Mouse (Mus musculus) spleen, postnatal 4 days (tissue): Measurements from ENCODE around the gene Atmin.

Source experiments
- DNase-seq, 2 experiments: peaks; one replicate each; pipeline ENCODE4 v3.0.0; 2022; ENCODE audit warnings: low spot score in 2 of 2

Atmin gene

DNA sequence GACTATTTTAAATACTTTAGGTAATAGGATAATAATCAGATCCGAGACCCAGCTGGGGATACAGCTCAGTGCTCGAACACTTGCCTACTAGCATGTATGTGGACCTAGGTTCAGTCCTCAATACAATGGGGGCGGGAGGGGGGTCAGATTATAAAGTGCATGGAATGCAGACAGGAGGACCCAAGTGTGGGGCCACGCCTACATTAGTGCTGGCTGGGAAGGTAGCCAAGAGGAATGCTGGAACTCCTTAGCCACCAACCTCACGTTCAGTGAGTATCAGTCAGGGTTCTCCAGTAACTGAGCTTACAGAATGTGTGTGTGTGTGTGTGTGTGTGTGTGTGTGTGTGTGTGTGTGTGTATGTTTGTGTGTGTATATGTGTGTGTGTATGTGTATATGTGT is 8.2 kb downstream of the Atmin start:
- DNase-seq: no peak

- no peak for DNase-seq
Measured at GRCm38 (mm10) chr8:116951778-116952177, 8.6 kb downstream of the Atmin start.

GRCm38 (mm10) chr8:116952428-116952827 is 9.2 kb downstream of the Atmin start:
- DNase-seq: no peak

DNA sequence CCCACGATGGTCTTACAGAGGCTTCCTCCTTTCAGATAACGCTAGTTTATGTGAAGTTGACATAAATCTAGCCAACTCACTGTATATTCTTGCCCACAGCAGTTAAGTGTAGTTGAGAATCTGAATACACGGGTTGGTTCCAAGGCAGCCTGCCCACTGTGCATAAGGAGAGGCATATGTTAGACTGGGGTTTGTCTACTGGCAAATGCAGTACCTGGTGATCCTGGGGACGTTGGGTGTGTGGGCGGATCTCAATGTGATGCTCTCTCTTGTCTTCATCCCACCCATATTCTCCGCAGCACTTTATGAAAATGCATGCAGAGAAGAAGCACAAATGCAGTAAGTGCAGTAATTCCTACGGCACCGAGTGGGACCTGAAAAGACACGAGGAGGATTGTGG is 11.2 kb downstream of the Atmin start:
- DNase-seq: no peak

DNA sequence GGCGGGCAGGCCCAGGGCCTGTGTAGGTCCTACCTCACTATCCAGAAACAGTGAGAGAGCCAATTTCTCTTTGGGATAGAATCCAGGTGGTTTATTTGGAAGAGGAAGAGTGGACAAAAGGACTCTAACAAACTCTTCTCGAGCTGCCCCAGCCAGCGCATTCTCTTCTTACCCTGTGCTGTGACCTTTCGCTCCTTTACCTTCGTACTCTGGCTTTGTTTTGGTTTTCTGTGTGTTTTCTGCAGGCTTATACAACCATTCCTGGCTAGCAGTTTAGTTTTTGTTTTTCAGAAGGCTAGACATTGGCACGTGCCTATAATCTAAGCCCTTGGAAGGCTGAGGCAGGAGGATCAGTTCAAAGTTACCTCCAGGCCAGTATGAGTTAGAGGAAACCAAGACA is 26.3 kb downstream of the Atmin start:
- DNase-seq: no peak

DNA sequence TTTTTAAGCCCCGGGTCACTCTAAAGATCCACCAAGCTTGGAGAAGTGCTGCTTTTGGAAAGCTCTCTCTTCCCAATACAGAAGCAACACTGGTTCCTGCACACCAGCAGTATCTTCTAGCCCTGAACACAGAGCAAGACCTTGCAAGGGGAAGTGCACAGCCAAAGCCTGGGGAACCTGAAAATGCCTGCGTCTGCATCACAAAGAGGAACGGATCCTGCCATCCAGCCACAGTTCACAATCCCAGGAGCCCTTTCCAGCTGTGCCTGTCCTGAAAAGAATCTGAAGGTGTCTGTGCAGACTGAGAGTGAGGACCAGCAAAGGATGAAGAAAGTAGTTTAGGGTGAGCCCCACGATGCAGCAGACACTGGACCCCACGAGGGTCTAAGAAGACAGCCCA is 31.9 kb downstream of the Atmin start:
- DNase-seq: no peak

GRCm38 (mm10) chr8:116975606-116976005 is 32.4 kb downstream of the Atmin start:
- DNase-seq: no peak

GRCm38 (mm10) chr8:116978052-116978451 is 34.9 kb downstream of the Atmin start:
- no peak for DNase-seq

DNA sequence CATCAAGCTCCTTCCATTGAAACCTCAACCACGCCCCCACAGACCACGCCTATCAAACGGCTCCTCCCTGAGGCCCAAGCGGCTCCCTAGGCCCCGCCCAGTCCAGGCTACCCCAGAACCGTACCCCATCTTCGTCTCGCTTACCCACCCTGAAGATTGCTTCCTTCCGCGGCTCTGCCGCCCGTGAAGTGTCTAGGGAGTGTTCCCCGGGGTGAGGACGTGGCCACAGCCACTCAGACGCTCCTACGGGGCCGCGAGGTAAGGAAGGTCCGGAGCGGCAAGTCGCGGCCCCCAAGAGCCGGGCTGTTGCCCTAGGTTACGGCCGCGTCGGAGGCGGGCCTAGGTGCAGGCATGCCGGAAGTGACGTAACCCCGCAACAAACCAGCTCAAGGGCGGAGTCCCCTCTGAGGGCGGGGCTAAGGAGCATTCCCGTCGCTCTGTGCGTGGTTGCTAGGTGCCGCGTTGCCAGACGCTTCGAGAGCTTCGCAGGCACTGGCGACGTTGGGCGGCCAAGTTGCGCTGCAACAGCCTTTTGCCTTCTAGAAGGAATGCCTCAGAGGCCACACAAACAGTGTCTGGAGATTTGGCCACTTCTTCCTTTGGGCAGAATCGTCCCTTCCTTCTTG is 35.6 kb downstream of the Atmin start, which contains the start of gene 1700030J22Rik:
1700030J22Rik (minus strand) TSS at position 329 of the 626 bp plus-strand sequence.
- DNase-seq: peak; percentile 97 to 98

GRCm38 (mm10) chr8:116980117-116980516 is 36.9 kb downstream of the Atmin start:
- DNase-seq: peak; percentile 60 to 82

GRCm38 (mm10) chr8:116989842-116990241 is 46.6 kb downstream of the Atmin start:
- no peak for DNase-seq

DNA sequence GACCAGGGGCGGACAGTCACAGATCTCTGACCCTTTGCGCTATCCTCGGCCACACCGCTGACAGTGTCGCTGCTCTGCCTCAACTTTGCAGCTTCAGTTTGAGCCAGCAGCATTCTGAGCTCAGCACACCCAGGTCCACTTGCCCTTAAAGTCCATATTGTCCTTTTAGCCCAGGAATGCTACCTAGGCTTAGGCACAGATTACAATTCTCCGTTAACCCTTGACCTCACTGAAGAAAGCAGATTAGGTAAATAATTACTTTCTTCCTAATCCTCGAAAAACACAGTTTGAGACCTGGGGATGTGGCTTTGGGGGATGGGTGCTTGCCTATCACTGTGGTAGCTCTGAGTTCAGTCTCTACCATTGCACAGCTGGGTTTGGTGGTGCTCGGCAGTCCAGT is 48.0 kb downstream of the Atmin start:
- no peak for DNase-seq

DNA sequence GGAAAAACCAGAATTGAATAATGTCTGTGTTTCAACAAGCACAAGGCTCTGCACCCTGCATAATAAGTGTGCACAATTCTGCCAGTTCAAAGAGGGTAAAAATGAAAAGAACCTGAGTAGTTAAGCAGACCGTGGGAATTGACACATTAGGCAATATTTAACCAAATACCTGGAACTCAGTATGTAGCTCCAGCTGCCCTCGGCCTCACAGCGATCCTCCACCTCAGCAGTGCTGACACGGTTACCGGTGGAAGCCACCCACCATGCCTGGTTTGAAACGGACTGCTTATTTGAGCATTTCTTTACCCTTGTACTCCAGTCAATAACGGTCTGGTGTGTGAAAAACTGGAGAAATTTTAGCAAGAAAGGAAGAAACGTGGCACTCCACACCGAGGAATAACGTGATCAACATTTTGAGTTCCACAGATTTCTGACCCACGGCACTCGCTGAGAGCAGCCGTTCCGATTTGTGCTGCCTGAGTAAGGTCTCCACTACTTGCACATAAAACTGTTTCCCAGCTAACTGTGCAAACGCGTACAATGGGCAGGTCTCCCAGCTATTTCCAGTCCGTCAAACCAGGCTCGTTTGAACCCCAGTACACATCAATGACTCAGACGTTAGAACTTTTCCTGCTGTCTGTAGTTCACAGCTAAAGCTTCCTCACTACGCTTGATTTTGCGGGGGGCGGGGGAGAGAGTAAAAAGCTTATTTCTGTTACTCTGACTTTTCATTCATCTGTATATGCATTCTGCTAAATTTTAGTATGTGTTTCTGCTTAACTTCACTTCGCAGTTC is 49.2 kb downstream of the Atmin start:
- no peak for DNase-seq

DNA sequence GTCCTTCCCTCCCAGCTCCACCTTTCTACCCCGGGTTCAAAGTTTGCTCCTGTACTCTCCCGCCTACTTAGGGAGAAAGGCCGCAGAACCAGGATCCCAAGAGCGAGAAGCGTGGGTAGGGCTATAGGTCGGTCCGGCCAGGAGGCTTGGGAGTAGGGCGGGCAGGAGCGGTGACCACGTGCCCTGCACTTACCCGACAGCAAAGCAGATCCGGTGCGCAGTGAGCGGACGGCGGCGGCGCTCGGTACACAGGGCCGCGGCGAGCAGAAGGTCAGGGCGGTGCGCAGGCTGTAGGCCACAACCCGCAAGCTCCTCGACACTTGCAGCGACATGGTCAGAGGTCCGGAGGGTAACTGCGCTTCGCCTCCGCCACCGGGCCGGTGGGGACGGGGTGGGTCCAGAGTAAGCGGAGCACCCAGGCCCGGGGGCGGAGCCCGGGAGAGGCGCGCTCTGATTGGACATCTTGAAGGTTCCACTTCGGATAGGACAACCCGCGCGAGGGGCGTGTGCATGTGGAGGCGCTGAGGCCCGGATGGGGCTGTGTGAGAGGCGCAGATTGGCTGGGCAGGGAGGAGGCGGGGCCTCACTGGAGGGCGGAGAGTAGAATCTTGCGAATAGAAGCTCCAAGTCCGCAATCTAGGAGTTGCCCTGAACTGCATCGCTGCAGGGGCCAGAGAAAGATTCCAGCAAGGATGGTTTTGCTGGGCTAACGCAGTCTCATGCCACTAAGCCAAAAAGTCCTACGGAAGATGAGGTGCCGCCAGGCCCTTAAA is 50.1 kb downstream of the Atmin start, which contains the start of gene Gcsh:
Gcsh (minus strand) TSS at position 443 of the 773 bp plus-strand sequence.
- peak; percentile 96 for DNase-seq

- DNase-seq: no peak
Measured at GRCm38 (mm10) chr8:116994016-116994716, 51.0 kb downstream of the Atmin start.
